Comparison of ENCODE assay signal across 17 mouse cellular contexts in the genomic region with DNA sequence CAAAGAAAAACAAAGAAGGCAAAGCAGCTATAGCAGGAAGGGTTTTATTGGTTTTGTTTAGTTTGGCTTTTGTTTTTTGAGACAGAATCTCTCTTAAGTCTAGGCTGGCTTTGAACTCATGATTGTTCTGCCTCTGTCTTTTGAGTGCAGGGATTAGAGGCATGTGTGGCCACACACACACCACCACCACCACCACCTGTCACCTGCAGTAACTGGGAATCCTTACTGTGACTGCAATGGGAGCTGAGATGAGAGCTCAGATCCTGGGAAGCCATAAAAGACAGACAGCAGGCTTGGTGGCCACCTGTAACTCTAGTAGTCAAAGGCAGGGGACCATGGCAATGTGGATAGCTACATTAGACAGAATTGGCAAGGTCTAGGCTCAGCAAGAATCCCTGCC.
"Had no signal": no experiment of that assay in that cellular context is flagged by ENCODE, and none has a peak within 500 bp of the region (broad histone marks: within the 10 kb centered on the region; RNA-seq: fewer than 3 reads in every experiment).

No protein-coding gene starts in this region.

- H3K9ac ChIP-seq: forebrain, postnatal 0 days; heart, embryonic 12.5 days; hindbrain, embryonic 13.5 days; hindbrain, embryonic 15.5 days; kidney, embryonic 15.5 days; limb, embryonic 12.5 days had no signal

- DNase-seq: forebrain, postnatal 0 days; kidney, adult 11 months; kidney, adult 9 months; kidney, postnatal 36 days; layer of hippocampus, adult 9-11 months; layer of hippocampus, postnatal 36 days; liver had no signal

- H3K4me1 ChIP-seq: hindbrain, embryonic 13.5 days; hindbrain, embryonic 15.5 days; kidney, embryonic 15.5 days; limb, embryonic 12.5 days had no signal

- H3K36me3 ChIP-seq: heart, embryonic 10.5 days; heart, embryonic 12.5 days; hindbrain, embryonic 13.5 days; hindbrain, embryonic 15.5 days; kidney, embryonic 15.5 days; limb, embryonic 10.5 days; limb, embryonic 12.5 days had no signal

- H3K27me3 ChIP-seq: heart, embryonic 12.5 days; hindbrain, embryonic 13.5 days; hindbrain, embryonic 15.5 days; kidney, embryonic 15.5 days; limb, embryonic 12.5 days had no signal

- H3K4me2 ChIP-seq: heart, embryonic 12.5 days; hindbrain, embryonic 13.5 days; hindbrain, embryonic 15.5 days; kidney, embryonic 15.5 days; limb, embryonic 12.5 days; liver, embryonic 11.5 days had no signal

- H3K27ac ChIP-seq: hindbrain, embryonic 13.5 days; hindbrain, embryonic 15.5 days; hindbrain, postnatal 0 days; kidney, embryonic 15.5 days; kidney, postnatal 0 days; limb, embryonic 10.5 days; limb, embryonic 12.5 days had no signal

- ATAC-seq: forebrain, postnatal 0 days; hindbrain, postnatal 0 days had no signal

- H3K4me3 ChIP-seq: heart, embryonic 10.5 days; heart, embryonic 12.5 days; hindbrain, embryonic 13.5 days; hindbrain, embryonic 15.5 days; kidney, embryonic 15.5 days; limb, embryonic 10.5 days; limb, embryonic 12.5 days had no signal

- H3K9me3 ChIP-seq: heart, embryonic 10.5 days; heart, embryonic 12.5 days; hindbrain, embryonic 13.5 days; hindbrain, embryonic 15.5 days; kidney, embryonic 15.5 days; limb, embryonic 10.5 days; limb, embryonic 12.5 days had no signal
